ENCODE assay signal across 11 mouse cellular contexts in the genomic region with DNA sequence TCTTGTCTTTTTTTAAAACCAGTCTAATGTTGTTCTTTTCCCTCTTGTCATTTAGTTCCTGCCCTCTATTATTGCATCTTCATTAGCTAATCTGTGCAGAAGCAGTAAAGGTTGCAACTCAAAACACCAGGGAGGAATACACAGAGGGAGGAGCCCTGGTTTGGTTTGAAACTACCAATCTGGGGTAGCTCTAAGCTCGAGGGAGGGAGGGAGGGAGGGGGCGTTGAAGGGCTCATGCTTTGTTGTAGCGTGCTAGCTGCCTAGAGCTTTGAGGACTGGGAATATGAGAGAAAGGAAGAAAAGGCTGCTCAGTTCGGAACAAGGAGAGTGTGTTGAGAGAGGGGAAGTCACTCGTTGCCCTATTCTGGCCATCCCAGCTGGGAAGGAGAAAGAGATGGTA.
A peak's percentile ranks its signal among the peaks of the same experiment; 100 is the strongest.
DNase-seq lines count a peak whose midpoint lies in the region; ATAC-seq and TF ChIP-seq lines count a peak whose summit lies in the region.
"Had no signal": no experiment of that assay in that cellular context is flagged by ENCODE, and none has a peak within 500 bp of the region (broad histone marks: within the 10 kb centered on the region; RNA-seq: fewer than 3 reads in every experiment).

No protein-coding gene starts in this region.

- no peak for DNase-seq in heart, embryonic 10.5 days (ENCODE audit: low spot score)
- no peak for DNase-seq in heart, adult 8-10 months (ENCODE audit: low spot score)
- DNase-seq in midbrain, embryonic 11.5 days (ENCODE audit: low spot score, missing footprints): no peak
- no peak for DNase-seq in limb, embryonic 14.5 days (ENCODE audit: low spot score)
- DNase-seq in adrenal gland, adult (ENCODE audit: inconsistent age in 2 of 2, low spot score in 1 of 2): no peak
- DNase-seq in frontal cortex, postnatal 10 days (ENCODE audit: low spot score in 2 of 2): no peak
- no peak for DNase-seq in kidney, adult 9 months
- DNase-seq: cerebellum, adult 8-10 months; gastrocnemius, postnatal 14 days; right cerebral cortex, adult 18-20 months had no signal

- no peak overlapping the region for H3K4me3 ChIP-seq in heart, embryonic 10.5 days
- H3K4me3 ChIP-seq in midbrain, embryonic 12.5 days: no peak overlapping the region
- no peak overlapping the region for H3K4me3 ChIP-seq in midbrain, embryonic 11.5 days (ENCODE audit: low read depth, low read length)
- no peak overlapping the region for H3K4me3 ChIP-seq in limb, embryonic 14.5 days (replicated peaks; ENCODE audit: low read length)

- H3K4me2 ChIP-seq in midbrain, embryonic 12.5 days (replicated peaks): no peak overlapping the region
- no peak overlapping the region for H3K4me2 ChIP-seq in midbrain, embryonic 11.5 days
- no peak overlapping the region for H3K4me2 ChIP-seq in limb, embryonic 14.5 days (replicated peaks; ENCODE audit: low read depth, low read length, severe bottlenecking)

- peak overlapping the region; percentile 83; the same call in 1 of the 2 replicates for H3K27ac ChIP-seq in heart, embryonic 10.5 days
- H3K27ac ChIP-seq in midbrain, embryonic 12.5 days (replicated peaks): no peak overlapping the region
- H3K27ac ChIP-seq in midbrain, embryonic 11.5 days (ENCODE audit: low read depth, low read length): no peak overlapping the region
- H3K27ac ChIP-seq in limb, embryonic 14.5 days (replicated peaks; ENCODE audit: low read depth, low read length): peak overlapping the region; percentile 64

- no peaks in the 10 kb centered on the region for H3K9me3 ChIP-seq in heart, embryonic 10.5 days
- no peaks in the 10 kb centered on the region for H3K9me3 ChIP-seq in midbrain, embryonic 12.5 days
- H3K9me3 ChIP-seq in midbrain, embryonic 11.5 days (ENCODE audit: control insufficient read depth, low read length): no peaks in the 10 kb centered on the region
- no peaks in the 10 kb centered on the region for H3K9me3 ChIP-seq in limb, embryonic 14.5 days (ENCODE audit: control insufficient read depth, low read length)

- TF ChIP-seq POLR2A in limb, embryonic 14.5 days (IDR thresholded peaks at IDR 0.05; ENCODE audit: borderline replicate concordance, extremely low read depth, insufficient read depth, insufficient read length): no peak

- peak; percentile 43; the same call in 1 of the 2 replicates for ATAC-seq in midbrain, embryonic 12.5 days (ENCODE audit: low FRiP score, low read depth)
- ATAC-seq in midbrain, embryonic 11.5 days (ENCODE audit: low FRiP score): no peak
- no peak for ATAC-seq in limb, embryonic 14.5 days (ENCODE audit: low FRiP score, low read depth)

- peaks cover 29% of the 10 kb centered on the region for H3K4me1 ChIP-seq in heart, embryonic 10.5 days
- H3K4me1 ChIP-seq in midbrain, embryonic 12.5 days: no peaks in the 10 kb centered on the region
- no peaks in the 10 kb centered on the region for H3K4me1 ChIP-seq in midbrain, embryonic 11.5 days (ENCODE audit: control insufficient read depth, insufficient read depth, low read length)
- H3K4me1 ChIP-seq in limb, embryonic 14.5 days (ENCODE audit: control insufficient read depth, insufficient read depth, low read length): peaks cover 29% of the 10 kb centered on the region

- no peaks in the 10 kb centered on the region for H3K27me3 ChIP-seq in heart, embryonic 10.5 days (ENCODE audit: insufficient read depth, poor library complexity, severe bottlenecking)
- H3K27me3 ChIP-seq in midbrain, embryonic 12.5 days: no peaks in the 10 kb centered on the region
- H3K27me3 ChIP-seq in midbrain, embryonic 11.5 days (ENCODE audit: control insufficient read depth, insufficient read depth, low read length): no peaks in the 10 kb centered on the region
- no peaks in the 10 kb centered on the region for H3K27me3 ChIP-seq in limb, embryonic 14.5 days (ENCODE audit: control insufficient read depth, insufficient read depth, low read length)

- peaks cover 2% of the 10 kb centered on the region; the same call in 1 of the 2 replicates for H3K36me3 ChIP-seq in heart, embryonic 10.5 days
- H3K36me3 ChIP-seq in midbrain, embryonic 12.5 days: no peaks in the 10 kb centered on the region; the same call in 1 of the 2 replicates
- H3K36me3 ChIP-seq in midbrain, embryonic 11.5 days (ENCODE audit: control insufficient read depth, insufficient read depth, low read length): no peaks in the 10 kb centered on the region; the same call in 1 of the 2 replicates
- peaks cover under 1% of the 10 kb centered on the region; the same call in 1 of the 2 replicates for H3K36me3 ChIP-seq in limb, embryonic 14.5 days (ENCODE audit: control insufficient read depth, insufficient read depth, low read length)

- WGBS in heart, embryonic 10.5 days: 39% methylated on average over 5 of the region's 5 CpGs
- 43% methylated on average over 5 of the region's 5 CpGs for WGBS in midbrain, embryonic 12.5 days
- 40% methylated on average over 5 of the region's 5 CpGs for WGBS in midbrain, embryonic 11.5 days
- WGBS in limb, embryonic 14.5 days: 18% methylated on average over 5 of the region's 5 CpGs

- no peak overlapping the region for H3K9ac ChIP-seq in midbrain, embryonic 12.5 days (replicated peaks)
- no peak overlapping the region for H3K9ac ChIP-seq in midbrain, embryonic 11.5 days (ENCODE audit: low read length)
- H3K9ac ChIP-seq in limb, embryonic 14.5 days (ENCODE audit: low read depth, low read length, severe bottlenecking): no peak overlapping the region

Comparison
In these comparisons a context has a peak if more than half of its experiments do, and no peak if none do; other contexts are left out.
1. H3K27ac ChIP-seq: peak in heart, embryonic 10.5 days (single experiment) and limb, embryonic 14.5 days (single experiment); none in midbrain, embryonic 12.5 days (single experiment) and midbrain, embryonic 11.5 days (single experiment).